Mouse (Mus musculus) spleen, adult 2 months (tissue): ENCODE results near the gene Bmp2k.

Source experiments
- CTCF ChIP-seq: fragments of 200-500 bp; IDR thresholded peaks from 2 replicates; pipeline ENCODE4 v1.5.1; 2011; ENCODE audit warnings: mild to moderate bottlenecking, inconsistent platforms; ENCODE audit not compliant: insufficient read depth, insufficient read length, insufficient replicate concordance; ENCODE audit errors: extremely low read depth
- POLR2A ChIP-seq: fragments of 200-500 bp; IDR thresholded peaks from 2 replicates; pipeline ENCODE4 v1.6.1; 2011; ENCODE audit warnings: low read depth, low read length, inconsistent platforms

DNA sequence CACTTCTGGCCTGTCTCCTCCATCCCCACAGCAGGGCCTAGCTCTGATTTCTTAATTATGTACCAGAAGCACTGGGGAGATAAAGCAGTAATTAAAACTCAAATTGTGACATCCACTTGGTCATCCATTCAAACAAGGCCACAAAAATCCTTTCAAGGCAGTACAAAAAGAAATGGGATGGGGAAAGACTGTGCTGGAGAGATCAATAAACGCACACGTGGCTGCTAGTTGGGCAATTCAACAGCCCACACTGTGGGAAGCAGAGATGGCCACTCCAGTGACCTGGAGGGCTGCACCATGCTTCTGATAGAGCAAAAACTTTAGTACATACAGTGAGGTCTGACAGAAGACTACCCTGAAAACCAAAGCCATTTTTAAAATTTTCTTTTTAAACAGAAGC, 112.6 kb downstream of the Bmp2k start:
- no peak for TF ChIP-seq CTCF
- no peak for TF ChIP-seq POLR2A
